Mouse (Mus musculus): ENCODE results near the gene Rnf185.

Gene Rnf185

DNA sequence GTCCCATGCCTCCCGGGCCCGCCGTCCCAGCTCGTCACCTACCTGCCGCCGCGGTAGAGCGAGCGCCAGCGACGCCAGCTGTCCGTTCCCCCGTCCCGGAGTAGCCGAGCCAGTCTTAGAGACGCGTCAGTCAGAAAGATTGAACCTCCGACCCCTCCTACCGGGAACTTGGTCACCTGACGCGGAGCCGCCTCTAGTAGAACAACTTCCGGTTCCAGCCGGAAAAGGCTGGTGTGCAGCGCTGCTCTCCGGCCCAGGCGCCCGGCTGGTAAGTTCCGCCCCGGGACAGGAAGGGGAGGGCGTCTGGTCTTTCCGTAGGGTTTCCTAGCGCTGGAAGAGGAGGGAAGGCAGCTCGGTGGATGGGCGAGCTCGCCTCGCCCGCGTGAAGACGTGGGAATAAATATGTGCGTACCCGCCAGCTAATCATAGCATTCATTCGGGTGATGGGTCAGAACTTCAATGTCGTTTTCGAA, at the start of gene Rnf185:
TSS of gene Rnf185 (minus strand) at position 197 of the 473 bp plus-strand sequence.
- in situ Hi-C loops (cut with MboI, MseI) = no loop called here

GRCm38 (mm10) chr11:3497296-3497695, 45.1 kb upstream of the Rnf185 start:
- in situ Hi-C loops (cut with MboI, MseI) = no loop called here

DNA sequence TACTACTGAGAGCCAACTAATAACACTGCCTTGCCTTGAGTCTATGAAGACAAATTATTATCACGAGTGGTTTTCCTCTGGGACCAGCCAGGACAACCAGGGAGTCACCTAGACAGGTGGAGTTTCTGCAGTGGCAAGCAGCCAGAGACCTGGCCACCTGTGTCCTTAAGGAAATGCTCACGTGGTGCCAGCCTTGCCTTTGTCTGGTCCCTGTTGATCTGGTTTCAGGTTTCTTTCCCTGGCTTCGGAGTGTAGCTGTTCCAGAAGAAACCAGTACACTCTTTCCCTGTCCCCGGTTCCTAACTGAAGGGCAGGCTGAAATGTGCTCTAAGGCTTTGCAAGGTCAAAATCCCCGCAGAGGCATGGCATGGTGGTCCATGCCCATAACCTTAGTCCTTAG, 44.6 kb upstream of the Rnf185 start:
- in situ Hi-C loops (cut with MboI, MseI) = no loop called here

DNA sequence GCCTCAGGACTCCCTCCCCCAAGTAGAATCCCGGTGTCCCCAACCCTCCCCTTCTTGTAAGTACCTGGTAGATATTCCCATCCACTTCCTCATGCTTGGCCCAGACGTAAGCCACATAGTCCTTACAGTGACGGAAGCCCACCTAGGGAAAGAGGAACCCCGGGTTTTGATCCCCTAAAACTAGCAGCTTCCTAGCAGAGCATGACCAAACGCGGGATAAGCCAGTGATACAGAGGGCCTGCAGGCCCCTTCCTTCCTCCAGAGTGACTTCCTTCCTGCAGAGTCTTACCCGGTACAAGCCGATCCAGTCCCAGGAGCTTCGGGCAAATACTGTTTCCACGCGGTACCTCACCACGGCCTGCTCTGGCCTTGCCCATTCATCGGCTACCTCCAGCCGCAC, 43.3 kb upstream of the Rnf185 start:
- in situ Hi-C loops (cut with MboI, MseI) = no loop called here

GRCm38 (mm10) chr11:3494857-3495256, 42.7 kb upstream of the Rnf185 start:
- in situ Hi-C loops (cut with MboI, MseI) = no loop called here

DNA sequence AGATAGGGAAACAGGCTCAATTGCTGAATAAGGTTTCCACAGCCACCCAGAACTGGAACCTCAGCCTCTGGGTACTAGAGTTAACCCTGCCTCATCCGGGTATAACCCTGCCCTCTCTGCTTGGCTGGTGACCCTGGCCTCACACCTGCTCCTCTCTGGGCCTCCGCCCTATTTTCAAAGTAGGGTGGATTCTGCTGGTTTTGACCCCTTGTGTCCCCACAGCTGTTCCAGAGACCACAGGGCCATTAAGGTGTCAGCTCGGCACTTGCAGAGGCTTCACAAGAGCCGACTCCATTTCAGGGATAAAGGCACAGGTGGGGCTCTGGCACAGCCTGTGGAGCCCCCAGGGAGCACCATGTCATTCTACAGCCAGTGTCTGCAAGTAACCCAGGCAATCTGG, 40.6 kb upstream of the Rnf185 start:
- in situ Hi-C loops (cut with MboI, MseI) = no loop called here

DNA sequence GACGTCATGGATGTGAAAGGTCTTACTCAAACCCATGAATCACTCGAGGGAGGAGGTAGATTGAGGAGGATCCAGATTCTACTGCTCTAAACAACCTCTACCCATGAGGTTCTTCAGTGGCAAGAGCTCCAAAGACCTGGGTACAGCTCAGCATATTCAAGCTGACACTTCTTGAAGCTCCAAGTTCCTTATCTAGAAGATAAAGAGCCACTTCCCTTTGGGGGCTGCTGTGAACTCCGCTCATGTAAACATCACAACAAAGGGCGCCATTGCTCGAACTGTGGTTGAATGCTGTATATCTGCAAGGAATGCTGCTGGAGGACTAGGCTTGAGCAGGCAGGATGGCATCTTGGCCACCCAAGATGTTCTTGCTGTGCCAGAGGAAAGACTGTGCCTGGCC, 36.9 kb upstream of the Rnf185 start:
- in situ Hi-C loops (cut with MboI, MseI) = no loop called here

DNA sequence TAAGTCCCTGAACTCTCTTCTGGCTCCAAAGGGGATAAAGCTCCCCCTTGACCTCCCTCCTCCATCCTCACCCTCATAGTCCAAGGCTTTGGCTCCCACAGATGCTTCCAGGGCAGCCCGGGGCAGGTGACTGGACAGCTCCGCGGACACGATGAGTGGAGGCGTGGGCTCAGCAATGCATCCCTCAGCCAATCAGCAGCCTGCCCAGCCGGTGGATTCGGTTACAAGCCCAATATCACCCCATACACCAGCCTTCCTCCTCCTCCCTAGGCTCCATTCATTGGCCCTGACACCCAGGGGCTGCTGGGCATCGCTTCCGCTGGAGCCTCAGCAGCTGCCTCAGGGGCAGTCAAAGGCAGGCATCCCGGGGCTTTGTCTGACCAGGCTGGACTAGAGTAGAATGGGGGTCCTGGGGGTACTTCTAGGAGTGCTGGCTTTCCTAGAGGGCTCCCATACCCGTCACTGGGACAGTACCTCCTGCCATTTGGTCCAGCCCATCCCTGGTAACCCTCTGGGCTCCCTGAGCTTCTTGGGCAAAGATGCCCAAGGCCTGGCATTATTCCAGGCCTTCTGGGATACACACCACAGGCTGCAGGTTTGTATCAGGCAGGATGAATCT, 35.9 kb upstream of the Rnf185 start, which contains the start of gene Pla2g3:
TSS of gene Pla2g3 (plus strand) at position 333 of the 619 bp plus-strand sequence.
- in situ Hi-C loops (cut with MboI, MseI) = no loop called here

- in situ Hi-C loops (cut with MboI, MseI) = no loop called here
Observed at GRCm38 (mm10) chr11:3486349-3486748, 34.2 kb upstream of the Rnf185 start.

DNA sequence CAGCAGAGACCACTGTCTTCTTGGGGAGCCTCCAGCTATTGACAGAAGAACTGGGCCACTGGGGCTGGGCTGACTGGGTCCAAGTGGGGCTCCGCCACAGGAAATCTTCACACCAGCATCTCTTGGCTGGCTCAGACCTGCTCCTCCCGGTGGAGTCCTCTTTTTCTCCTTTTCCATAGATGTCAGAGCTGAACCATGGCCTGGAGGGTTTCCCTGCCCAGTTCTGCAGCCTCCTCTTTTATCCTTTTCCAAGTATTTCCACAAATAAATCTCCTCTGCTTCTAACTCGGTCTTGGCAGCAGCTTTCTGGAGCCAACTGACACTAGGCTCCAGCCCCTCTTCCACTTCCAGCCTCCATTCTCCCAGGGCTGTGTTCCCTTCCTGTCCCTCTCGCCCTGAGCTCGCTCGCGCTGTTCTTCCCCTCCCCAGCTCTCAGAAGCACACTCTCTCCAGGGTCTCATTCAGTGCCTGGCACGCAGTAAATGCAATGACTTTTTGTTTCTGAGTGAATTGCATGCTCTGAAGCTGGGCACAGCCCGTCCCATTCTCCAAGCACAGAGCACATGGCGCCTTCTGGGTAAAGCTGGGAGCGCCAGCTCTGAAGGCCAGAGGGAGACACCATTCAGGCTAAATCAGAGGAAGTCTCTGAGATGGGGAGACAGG, 31.9 kb upstream of the Rnf185 start:
- in situ Hi-C loops (cut with MboI, MseI) = no loop called here

DNA sequence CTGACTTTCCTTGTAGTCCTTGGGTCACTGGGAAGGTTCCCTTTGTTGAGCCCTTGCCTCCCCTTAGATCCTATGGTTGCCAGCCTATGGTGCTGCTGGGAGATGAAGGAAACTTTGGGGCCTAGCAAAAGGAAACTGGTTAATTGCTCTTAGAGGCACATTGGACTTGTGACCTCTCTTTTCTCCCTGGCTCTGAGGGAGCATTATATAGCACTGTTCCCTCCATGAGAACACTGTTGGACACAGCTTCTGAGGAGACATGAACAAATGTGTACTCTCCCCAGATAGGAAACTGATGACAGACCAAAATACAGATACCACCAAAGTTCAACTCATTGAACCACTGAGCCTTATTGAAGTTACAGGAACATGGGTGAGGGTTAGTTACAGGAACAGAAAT, 23.3 kb upstream of the Rnf185 start:
- in situ Hi-C loops (cut with MboI, MseI) = no loop called here

DNA sequence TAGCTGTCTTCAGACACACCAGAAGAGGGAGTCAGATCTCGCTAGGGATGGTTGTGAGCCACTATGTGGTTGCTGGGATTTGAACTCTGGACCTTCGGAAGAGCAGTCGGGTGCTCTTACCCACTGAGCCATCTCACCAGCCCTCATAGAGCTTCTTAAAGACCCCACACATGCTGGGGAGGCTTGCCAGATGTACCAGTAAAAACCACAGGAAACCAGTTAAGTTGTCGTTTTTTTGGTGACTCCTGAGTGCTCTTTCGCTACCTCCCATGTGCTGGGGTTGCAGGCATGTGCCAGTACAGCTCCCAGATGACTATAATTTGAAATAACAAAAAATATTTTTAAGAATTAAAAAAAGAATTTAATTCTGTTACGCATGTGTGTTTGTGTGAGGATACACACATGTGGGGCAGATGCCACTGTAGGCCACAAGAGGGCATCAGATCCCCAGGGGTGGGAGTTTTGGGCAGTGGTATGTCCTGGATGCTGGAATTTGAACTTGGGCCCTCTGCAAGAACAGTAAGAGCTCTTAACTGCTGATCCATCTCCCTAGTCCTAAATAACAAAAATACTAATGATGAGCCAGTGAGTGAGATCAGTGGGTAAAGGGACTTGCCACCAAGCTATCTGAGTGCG, 22.4 kb upstream of the Rnf185 start:
- in situ Hi-C loops (cut with MboI, MseI) = loop anchor here (5.0 kb wide), 2 partner anchors 33 to 87 kb away; no protein-coding TSS in a partner anchor

GRCm38 (mm10) chr11:3472484-3472883, 20.3 kb upstream of the Rnf185 start:
- in situ Hi-C loops (cut with MboI, MseI) = loop anchor here (5.0 kb wide), 2 partner anchors 35 to 85 kb away; no protein-coding TSS in a partner anchor

GRCm38 (mm10) chr11:3471448-3471850, 19.3 kb upstream of the Rnf185 start:
- in situ Hi-C loops (cut with MboI, MseI) = loop anchor here (5.0 kb wide), 2 partner anchors 36 to 84 kb away; no protein-coding TSS in a partner anchor

GRCm38 (mm10) chr11:3462846-3463245, 10.7 kb upstream of the Rnf185 start:
- in situ Hi-C loops (cut with MboI, MseI) = no loop called here

DNA sequence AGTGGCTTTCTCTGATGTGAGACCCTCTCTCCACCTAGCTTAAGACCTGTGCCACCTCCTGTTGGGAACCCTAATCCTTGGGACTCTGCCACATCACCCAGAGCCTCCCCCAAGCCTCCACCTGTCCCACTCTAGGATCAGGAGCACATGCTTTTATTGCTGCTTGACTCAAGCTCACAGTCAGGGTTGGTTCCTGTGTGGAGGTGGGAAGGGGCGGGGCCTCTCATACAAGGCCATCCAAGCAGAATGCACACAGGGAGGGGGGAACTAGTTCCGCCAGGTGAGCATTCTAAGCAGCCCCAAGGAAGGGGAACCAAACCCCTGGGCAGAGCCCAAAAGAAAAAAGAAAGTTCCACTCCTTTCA, 6.9 kb upstream of the Rnf185 start:
- in situ Hi-C loops (cut with MboI, MseI) = no loop called here

- in situ Hi-C loops (cut with MboI, MseI) = no loop called here
Observed at GRCm38 (mm10) chr11:3458428-3459104, 6.4 kb upstream of the Rnf185 start.

DNA sequence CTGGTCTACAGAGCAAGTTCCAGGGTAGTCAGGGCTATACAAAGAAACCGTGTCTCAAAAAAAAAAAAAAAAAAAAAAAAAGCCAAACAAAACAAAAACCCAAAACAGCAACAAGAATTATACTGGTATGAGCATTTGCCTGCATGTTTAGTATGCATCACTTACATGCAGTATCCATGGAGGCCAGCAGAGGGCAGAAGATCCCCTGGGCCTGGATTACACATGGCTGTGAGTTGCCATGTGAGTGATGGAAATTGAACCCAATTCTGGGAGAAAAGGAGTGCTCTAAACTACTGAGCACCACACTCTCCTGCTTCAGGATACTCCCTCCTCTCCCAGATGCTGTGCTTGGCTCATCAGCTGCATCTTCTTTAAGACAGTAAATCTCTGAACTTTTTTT, 4.2 kb upstream of the Rnf185 start:
- in situ Hi-C loops (cut with MboI, MseI) = no loop called here

DNA sequence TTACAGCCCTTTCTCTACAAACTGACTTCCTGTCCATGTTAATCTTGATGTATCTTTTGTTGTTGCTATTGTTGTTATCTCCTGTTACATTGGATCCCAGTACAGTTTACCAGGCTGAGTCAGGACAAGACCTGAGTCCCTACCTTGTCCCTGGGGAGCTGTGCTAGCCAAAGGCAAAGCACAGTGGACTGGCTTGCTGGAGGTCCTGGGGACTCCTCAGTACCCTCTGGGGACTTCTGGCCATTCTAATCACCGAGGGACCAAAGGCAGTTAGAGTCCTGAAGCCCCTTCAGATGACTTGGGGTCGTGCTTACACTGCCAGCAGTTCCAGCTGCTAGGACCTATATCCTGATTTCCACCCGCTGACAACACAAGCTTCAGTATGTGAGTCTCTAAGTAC, 2.3 kb upstream of the Rnf185 start:
- in situ Hi-C loops (cut with MboI, MseI) = no loop called here

DNA sequence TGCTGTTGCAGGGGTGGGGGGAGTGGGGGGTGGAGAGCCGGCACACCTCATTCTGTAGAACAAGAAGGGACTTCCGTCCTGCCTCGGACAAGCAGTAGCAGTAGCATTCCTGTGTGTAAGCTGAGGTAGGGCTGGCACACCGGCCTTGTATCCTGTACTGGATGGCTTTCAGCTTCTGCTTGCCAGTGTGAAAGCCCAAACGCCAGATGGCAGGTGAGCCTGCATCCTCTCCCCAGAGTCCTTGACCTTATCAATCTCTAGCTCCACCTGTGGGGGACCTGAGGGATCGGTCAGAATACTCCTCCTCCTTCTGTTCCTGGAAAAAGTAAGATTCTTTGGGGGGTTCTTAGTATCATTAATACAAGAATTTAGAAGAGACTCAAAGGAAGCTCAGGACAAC, 1.3 kb upstream of the Rnf185 start:
- in situ Hi-C loops (cut with MboI, MseI) = no loop called here

DNA sequence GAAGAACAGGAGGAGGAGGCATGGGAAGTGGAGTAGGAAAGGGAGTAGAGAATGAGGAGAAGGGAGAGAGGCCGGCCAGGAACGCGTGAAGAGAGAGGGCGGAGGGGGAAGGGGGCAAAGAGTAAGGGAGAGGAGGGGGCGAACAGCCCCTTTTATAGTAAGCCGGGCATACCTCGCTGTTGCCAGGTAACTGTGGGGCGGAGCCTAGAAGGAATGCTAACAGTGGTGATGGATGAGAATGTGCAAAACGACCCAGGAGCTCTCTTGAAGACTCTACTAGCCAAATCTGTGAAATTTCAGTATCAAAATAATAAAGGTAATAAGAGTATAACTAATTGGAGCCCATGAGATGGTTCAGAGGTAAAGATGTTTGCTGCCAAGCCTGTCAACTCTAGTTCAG, 606 bp upstream of the Rnf185 start:
- in situ Hi-C loops (cut with MboI, MseI) = no loop called here

DNA sequence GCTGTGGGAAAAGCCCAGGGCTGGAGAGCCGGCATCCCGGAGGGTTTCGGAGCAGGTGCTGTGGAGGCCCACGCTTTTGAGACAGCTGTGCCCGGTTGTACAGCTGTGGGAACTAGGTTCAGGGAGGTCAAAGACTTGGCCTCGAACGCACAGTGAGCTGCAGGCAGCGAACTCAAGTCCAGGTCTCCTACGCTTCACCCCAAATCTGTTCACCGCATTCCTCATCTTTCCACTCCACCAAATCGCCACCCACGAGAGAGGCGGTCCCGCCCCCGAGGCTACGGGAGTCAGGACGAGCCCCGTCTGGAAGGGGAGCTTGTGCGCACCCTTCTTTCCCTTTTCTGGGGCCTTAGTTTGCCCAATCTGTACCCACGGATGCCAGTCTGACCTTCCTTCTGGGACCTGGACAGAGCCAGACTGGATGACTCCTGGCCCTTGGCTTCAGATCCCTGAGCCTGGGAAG, 431 bp downstream of the Rnf185 start:
- in situ Hi-C loops (cut with MboI, MseI) = no loop called here
